Mouse (Mus musculus) Muller cell, postnatal 12 days (primary cell): Measurements from ENCODE around the gene Vsir.

Source experiments
- DNase-seq: peaks from one replicate; pipeline ENCODE4 v3.0.0-alpha.2; 2015; ENCODE audit errors: inconsistent ontology term

Vsir gene

DNA sequence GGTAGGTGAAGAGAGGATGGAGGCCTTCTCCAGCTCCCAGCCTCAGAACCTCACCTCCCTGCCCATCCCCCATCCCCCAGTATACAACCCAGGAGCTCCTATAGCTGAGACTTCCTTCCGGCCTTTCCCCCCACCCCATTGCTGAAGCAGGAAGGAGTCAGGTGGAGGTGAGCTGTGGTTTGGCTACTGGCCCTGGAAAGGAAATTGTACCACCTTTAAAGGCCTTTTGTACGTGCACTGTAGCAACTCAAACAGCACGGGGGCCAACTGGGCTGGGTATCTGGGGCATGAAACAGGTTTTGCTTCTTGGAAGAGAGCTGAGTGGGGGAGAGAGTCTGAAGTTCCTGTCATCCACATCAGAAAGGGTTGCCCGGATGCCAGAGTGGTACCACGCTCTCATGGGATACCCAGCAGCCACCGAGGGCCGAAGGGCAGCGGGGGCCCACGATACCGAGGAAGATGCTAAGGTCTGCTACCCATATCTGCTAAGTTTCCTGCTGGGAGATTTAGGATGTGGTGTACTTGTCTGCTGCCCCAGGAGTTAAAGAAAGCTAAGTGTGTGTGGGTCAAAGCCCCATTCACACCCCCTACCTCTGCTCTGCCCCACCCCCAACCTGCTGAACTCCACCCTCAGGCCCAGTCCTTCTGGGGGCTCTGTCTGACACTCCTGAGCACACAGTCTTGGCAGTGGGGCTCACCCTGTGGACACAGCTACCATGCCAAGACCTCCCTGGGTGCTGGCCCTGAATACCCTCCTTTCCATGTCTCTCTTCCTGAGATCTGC is 34.7 kb downstream of the Vsir start:
- DNase-seq = no peak

DNA sequence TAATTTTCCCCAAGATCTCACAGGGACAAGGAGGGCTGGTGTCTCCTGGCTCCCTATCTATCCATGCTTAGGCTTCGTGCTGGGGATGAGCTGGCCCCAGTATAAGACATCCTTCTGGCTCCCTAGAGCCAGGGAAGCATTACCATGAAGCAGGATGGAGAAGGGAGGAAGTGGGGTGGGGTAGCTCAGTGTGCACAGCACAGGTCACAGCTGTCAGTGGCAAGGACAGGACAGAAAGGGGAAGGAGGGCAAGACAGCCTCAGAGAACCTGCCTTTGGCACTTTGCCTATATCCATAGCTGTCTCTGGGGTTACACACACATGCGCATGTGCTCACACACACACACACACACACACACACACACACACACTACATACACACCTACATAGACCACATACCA is 41.7 kb downstream of the Vsir start:
- no peak for DNase-seq

DNA sequence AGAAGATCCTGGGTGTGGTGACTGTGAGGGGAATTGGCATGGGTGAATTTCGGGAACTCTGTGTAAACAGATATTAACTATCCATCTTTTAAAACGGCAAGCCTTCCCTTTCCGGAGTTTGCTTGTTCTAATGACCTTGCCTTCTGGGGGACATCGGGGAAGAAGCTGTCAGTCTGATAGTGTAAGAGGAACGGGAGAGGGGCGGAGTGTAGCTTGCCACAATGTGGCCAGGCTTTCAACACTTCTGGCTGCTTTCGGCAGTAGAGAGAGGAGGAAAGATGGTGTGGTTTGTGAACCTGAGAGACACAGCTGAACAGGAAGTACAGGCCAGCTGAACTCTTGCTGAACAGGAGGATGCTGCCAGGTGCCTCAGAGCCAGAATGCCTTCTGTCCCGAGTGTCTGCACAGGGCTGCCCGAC is 42.8 kb downstream of the Vsir start:
- DNase-seq = no peak

DNA sequence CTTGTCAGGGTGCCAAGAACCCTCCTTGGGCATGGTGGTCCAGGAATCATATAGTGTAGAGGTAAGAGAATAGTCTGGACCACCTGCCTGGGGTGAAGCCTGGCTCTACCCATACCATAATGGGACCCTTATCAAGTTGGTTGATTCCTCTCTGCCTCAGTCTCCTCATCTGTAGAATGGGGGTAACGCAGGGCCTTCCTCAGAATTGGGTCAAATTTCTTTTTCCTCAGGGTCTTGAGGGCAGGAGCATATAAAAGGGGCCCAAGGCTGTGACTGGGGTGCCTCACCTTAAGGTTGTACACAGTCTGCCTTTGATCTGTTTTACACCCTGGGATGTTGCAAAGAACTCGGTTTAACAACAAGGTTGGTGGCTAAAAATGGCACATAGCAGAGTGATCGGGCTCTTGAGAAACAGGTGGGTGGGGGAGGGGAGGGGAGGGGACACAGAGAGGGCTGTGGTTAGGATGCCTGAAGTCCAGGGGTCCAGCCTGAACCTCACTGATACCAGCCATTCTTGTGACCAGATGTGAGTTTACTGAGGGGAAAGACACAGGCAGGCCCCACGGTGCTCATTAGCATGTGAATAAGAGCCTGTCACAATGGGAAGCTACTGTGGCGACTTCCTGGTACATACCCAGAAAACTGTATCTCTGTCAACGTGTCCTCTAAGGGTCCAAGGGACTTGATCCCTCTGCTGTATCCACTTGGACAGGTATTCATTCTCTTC is 43.7 kb downstream of the Vsir start:
- DNase-seq = no peak

DNA sequence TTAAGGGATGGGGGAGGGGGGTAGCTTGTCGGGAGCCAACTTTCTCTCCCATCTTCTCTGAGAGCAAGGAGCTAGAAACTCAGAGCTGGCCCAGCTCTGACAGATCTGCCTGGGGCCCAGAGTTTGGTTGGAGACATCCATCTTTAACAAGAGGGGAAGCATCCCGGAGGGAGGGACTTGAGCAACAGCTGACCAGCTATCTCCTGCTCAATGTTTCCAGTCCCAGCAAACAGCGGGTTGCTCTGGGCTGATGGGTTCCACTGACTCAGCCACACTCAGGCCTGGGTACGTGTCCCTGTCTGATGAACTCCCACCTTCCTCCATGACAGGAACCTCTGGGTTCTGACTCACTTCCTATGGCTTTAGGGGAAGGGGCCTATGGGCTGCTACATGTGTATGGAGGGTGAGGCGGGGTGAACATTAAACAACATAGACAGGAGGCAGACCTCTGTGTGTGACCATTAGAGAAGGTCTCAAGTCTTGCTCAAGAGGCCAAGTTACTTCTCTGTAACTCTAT is 44.3 kb downstream of the Vsir start:
- no peak for DNase-seq

DNA sequence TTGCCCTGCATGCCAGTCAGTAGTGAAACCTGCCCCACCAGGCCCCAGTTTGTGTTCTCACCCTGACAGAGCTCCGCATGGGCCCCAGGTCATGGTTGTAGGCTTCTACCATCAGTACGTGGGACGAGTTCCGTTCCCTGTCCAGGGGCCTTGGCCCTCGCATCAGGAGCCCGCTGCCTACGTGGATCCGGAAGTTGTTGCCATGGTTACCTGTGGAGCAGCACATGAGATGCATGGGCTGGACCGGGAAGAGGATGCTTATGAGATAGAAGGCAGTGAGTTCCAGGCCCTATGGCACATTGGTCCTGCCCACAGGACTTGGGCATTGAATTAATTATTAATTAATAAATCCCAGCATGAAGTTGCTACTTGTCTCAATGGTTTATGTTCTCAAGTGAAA is 45.0 kb downstream of the Vsir start:
- no peak for DNase-seq

DNA sequence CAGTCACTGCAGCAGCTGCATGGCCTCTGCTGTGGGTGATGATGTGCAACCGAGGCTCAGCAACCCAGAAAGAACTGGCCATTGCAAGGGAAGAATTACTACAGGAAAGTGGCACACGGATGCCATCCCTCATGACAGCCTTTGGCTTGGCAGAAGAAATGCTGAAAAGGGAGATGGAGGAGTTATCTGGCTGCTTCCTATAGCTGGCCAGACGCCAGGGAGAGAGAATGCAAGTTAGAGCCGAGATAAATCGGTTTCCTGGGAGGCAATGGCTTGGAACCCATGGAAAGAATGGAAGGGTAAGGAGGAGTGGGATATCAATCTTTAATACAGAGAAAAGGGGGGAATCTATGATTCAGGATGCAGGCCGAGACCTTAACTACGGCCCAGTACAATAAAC is 48.3 kb downstream of the Vsir start:
- no peak for DNase-seq

DNA sequence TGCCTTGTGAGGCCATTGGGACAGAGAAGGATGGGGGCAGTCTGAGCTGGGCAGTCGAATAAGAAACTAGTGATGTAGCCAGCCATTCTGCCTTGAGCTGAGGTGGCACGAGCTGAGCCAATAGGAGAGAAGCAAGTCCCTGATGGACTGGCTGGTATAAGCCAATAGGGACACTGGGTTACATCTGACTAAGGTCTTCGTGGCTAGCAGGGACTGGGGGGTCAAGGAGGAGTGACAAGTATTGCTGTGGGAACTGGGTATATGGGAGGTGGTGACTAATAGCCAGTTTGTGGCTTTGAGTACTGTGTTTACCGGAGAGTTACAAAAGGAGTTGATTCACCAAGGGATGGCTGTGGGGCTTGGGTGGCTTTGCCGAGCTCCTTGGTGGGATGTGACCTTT is 49.0 kb downstream of the Vsir start:
- DNase-seq = peak; percentile 65

DNA sequence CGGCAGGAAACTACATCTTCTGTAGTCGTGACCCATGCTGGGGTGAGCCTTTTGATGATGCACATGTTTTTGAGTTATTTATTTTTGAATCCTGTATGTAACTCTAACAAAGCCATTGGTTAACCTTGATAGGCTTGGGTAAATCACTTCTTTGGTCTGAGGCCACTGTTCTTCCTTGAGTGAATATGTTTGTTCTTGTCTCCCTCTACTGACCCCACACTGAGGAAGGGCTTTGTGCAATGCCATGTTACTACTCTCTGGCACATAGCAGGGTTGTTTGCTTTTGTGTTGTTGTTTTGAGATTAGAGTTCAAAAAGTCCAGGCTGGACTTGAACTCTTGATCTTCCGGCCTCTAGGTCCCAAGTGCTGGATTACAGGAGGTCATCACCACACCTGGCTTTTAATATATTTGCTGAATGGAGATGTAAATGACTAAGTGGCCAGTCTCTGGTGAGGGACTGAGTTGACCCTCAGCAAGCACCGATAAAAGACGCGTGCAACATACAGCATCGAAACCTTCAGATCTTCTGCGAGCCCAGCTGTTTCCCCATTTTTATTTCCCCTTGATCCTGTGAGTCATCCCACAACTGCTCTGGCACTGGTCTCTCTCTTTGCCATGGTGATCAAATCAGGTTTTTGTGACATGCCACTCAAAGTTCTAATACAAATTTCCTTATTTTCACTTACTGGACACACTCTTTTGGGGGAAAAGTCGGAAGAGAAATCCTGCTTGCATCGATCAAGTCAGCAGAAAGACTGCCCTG is 51.6 kb downstream of the Vsir start:
- no peak for DNase-seq

DNA sequence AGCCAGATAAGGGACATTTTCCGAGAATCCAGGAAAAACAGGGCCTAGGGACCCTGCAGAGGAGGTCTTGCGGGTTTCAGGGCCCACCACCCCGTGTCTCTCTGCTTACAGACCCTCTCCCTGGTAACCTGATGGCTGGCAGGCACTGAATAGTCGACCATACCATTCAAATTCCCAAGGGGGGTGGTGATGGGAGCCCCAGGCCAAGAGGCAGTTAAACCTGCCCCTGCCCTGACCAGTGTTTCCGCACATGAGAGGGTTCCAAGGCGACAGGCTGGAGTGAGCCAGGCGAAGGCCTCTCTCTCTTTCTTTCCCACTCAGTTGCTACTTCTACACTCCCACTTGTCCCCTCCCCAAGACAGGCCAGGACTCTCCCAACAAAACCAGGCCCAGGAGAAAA is 52.8 kb downstream of the Vsir start, which contains the start of gene Gm17455:
Gene Gm17455, plus strand, starts transcription at position 278 of the 400 bp plus-strand sequence.
- DNase-seq = no peak

DNA sequence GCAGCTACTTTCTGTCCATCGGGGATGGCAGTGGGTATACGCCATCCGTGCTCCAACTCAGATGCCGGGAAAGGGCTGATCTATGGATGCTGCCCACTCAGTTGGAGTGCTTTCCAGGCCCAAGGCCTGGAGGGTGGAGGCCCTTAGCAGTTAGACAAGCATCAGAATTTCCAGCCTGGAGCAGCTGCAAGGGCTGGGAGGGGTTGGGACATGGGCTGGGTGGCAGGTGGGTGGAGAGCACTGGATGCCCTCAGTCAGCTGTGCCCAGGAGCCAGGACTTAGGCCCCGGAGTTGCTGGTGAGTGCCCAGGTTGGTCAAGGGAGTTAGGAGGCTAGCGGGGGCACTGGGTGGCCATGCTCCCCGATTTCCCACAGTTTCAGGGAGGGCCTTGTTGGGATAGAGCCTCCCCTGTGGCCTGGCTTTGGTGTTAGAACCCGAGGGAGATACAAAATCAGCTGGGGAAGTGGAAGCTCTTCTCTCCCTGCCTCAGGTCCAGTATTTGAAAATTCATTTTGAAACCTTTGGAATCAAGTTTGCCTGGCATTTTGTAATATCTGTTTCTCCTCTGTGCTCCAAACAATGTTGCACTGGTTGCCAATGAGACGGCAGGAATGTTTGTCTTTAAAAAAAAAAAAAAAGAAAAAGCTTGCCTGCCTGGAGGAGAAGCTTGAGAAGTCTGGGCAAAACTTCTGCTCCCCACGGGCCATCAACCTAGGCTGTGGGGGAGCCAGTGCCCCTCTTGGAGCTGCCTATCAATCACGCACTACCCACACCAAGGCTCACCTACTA is 54.0 kb downstream of the Vsir start:
- DNase-seq = no peak

DNA sequence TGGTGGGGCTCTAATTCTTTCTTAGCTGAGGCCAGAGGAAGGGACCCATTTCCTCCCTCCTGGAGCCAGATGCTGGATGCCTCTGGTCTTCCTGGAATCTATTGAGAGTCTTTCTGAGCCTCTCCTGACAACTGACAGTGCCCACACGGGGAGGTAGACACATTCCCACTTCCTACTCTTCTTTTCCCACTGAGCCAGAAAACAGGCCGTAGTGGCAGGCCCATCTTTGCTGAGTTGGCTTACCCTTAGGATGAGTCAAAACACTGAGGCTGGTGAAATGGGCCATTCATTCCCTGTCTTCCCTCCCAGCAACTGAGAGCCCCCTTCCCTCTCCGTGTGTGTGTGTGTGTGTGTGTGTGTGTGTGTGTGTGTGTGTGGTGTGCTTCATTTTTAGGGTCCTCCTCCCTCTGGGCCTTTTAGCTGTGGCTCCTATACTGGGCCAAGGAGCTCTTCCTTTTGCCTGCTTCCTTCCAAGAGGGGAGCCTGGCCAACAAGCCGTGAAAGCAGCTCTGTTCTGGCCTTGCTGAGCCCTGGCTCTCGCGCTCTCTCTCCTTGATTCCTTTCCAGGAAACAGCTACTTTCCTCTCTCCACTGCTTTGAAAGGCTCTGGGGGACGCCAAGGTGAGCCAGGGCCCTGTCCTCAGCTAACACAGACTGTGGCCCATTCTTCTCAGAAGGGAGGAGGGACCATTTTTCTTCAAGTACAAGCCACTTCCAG is 59.0 kb downstream of the Vsir start:
- DNase-seq = peak; percentile 42

DNA sequence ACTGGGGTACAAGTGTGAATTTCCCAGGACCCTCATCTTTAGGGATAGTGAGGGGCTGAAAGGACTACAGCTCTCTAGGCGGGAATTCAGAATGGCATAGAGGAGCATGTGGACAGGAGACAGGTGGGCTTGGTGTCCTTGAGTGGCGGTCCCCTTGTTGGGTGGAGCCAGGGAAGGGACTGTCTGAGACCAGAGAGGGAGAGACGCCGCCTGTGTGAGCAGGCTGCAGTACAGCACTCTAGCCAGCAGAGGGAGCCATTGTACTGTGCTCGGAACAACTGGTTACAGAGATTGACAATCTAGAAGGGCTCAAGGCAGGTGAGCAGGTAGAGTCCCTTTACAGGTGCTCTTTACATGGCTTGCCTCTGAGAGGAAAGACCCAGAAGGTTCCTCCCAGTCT is 61.2 kb downstream of the Vsir start:
- DNase-seq = peak; percentile 24

DNA sequence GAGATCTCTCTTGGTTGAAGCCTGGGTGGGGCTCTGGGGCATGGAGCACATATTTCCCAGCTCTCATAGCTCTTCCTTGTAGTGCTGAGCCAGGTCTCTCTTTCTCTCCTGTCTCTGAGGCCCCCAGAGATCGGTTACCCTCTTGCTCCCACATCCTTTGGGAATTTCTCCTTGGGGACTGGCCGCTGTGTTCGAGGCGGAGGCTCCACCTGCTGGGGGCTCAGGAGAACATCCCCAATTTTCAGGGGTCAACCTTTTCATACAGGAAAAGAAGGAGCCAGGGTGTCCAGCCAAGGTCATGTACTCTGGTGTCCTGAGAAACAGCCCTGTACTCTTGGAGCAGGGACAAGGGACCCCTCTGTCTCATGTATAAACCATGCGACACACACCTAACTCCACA is 65.1 kb downstream of the Vsir start:
- DNase-seq = no peak

DNA sequence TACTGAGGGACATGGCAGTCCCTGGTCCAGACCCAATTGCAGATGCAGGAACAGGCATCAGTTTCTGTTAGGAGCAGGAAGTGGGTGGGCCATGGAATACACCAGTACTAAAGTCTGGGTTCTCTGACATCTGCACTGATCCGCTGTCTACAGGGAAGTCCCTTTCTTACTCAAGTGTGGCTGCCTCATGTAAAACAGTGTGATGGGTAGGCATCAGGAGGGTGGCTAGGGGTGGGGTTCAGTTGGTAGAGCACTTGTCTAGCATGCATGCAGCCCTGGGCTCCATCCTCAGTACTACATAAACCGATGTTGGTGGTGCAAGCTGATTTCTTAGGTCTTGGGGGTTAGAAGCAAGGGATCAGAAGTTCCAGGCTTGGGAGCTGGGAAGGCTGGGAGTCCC is 67.1 kb downstream of the Vsir start:
- no peak for DNase-seq

DNA sequence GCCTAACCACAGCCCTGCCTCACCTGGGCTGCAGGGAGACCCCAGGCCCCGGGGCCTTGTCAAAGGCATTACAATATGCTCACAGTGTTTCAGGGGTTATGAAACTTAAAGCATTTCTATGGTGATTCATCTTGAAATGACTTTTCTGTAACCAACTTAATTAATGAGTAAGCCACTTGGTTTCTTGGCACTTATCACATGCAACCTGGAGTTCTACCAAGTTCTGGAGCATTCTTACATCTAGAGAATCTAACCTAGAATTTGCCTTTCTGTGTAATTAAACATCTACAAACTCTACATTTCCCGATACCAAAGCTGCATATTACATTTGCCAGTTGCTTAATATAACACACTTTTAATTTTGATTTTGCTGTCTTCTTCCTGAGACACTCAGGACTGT is 70.4 kb downstream of the Vsir start:
- peak; percentile 49 for DNase-seq

DNA sequence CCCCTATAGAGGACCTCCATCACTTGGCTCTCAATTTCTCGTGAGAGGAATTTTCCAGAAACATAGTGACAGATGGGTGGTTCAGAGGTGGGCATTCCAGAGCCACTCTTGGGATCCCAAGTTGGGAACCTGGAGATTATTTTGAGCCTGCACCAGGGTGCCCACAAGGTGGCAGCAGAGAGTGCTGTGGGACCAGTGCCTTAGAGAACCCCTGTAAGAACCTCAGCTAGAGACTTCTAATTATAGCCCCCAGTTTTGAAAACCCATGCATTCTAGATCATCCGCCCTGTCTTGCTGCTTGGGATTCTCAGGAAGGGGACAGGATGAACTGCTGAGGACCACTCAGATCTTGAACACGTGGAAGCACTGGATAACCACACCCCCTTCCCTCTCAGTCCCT is 71.5 kb downstream of the Vsir start:
- DNase-seq = peak; percentile 51

DNA sequence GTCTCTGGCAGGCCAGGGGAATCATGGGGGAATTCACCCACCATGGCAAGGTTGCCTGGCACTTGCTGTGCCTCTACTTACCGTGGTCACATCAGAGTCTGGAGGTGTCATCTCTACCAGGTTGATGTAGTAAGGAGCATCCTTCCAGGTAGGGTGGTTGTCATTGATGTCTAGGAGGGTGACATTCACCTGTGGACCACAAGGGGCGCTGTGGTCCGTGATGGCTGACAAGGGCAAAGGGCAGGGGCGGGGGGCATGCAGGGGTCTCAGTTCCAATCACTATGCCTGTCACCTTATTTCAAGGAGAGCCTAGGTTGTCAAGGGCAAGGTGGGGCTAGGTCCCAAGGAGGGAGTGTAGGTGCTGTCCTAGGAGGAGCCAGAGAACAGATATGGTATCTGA is 73.0 kb downstream of the Vsir start:
- no peak for DNase-seq
